ENCODE assay signal across 12 mouse cellular contexts in the genomic region with DNA sequence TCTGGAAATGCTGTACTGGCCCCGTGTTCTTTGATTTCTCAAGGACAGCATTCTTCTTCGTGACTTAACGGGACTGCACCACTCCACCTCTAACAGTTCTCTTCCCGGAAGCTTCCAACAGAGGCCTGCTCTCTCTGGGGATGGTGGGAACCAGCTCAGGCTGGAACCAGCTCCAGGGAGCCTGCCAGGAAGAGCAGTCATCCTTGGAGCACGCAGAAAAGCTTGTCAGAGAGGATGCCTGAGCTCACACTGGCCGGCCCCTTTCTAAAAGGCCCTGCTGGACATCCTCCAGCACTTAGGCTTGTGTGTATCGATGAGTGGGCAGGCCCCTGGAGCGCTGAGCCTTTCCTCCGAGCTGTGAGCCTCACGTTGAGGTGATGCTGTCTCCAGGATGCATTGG. TPM values are rescaled to one million over a fixed set of nuclear protein-coding genes. Genes with fewer than 3 reads are reported as not detected.
A peak's percentile ranks its signal among the peaks of the same experiment; 100 is the strongest.
DNase-seq lines count a peak whose midpoint lies in the region; ATAC-seq and TF ChIP-seq lines count a peak whose summit lies in the region.
"Had no signal": no experiment of that assay in that cellular context is flagged by ENCODE, and none has a peak within 500 bp of the region (broad histone marks: within the 10 kb centered on the region; RNA-seq: fewer than 3 reads in every experiment).

No protein-coding gene starts in this region.

- H3K9me3 ChIP-seq in hindbrain, postnatal 0 days (ENCODE audit: low read length) = no peaks in the 10 kb centered on the region
- H3K9me3 ChIP-seq in hindbrain, embryonic 11.5 days (ENCODE audit: control insufficient read depth, low read length) = no peaks in the 10 kb centered on the region
- H3K9me3 ChIP-seq in intestine, postnatal 0 days (ENCODE audit: control insufficient read depth) = no peaks in the 10 kb centered on the region
- H3K9me3 ChIP-seq: lung, embryonic 15.5 days had no signal

- no peak overlapping the region for H3K4me2 ChIP-seq in hindbrain, postnatal 0 days (ENCODE audit: low read depth, low read length)
- no peak overlapping the region for H3K4me2 ChIP-seq in hindbrain, embryonic 11.5 days (replicated peaks; ENCODE audit: low read depth, low read length)
- no peak overlapping the region for H3K4me2 ChIP-seq in intestine, postnatal 0 days (replicated peaks; ENCODE audit: low read depth)
- H3K4me2 ChIP-seq: lung, embryonic 15.5 days had no signal

- H3K27ac ChIP-seq in hindbrain, postnatal 0 days = no peak overlapping the region
- H3K27ac ChIP-seq in hindbrain, embryonic 11.5 days (ENCODE audit: low read depth, low read length) = no peak overlapping the region
- H3K27ac ChIP-seq in intestine, postnatal 0 days (ENCODE audit: low read depth, low read length) = no peak overlapping the region
- H3K27ac ChIP-seq: lung, embryonic 15.5 days had no signal

- H3K27me3 ChIP-seq in hindbrain, postnatal 0 days (ENCODE audit: insufficient read depth, low read length) = no peaks in the 10 kb centered on the region
- H3K27me3 ChIP-seq in hindbrain, embryonic 11.5 days (ENCODE audit: control insufficient read depth, insufficient read depth, low read length) = no peaks in the 10 kb centered on the region
- no peaks in the 10 kb centered on the region for H3K27me3 ChIP-seq in intestine, postnatal 0 days (replicated peaks; ENCODE audit: control insufficient read depth, insufficient read depth, low read length)
- H3K27me3 ChIP-seq: lung, embryonic 15.5 days had no signal

- no peak for TF ChIP-seq CTCF in hindbrain, postnatal 0 days (IDR thresholded peaks at IDR 0.05; ENCODE audit: low read depth)
- no peak for TF ChIP-seq CTCF in intestine, postnatal 0 days (IDR thresholded peaks at IDR 0.05; ENCODE audit: low read depth)

- H3K9ac ChIP-seq in hindbrain, postnatal 0 days (replicated peaks; ENCODE audit: low read length) = no peak overlapping the region
- H3K9ac ChIP-seq in hindbrain, embryonic 11.5 days (ENCODE audit: low read depth, low read length) = no peak overlapping the region
- H3K9ac ChIP-seq in intestine, postnatal 0 days (ENCODE audit: low read depth, low read length) = no peak overlapping the region
- H3K9ac ChIP-seq: lung, embryonic 15.5 days had no signal

- no peak overlapping the region for H3K4me3 ChIP-seq in hindbrain, postnatal 0 days (ENCODE audit: low read length)
- H3K4me3 ChIP-seq in hindbrain, embryonic 11.5 days (ENCODE audit: low read depth, low read length) = no peak overlapping the region
- no peak overlapping the region for H3K4me3 ChIP-seq in intestine, postnatal 0 days (ENCODE audit: low read depth, low read length)
- H3K4me3 ChIP-seq: lung, embryonic 15.5 days; myocyte had no signal

- peaks cover 44% of the 10 kb centered on the region for H3K36me3 ChIP-seq in hindbrain, postnatal 0 days (ENCODE audit: insufficient read depth, low read length)
- 0 out of 2 replicates have a peak, but pooled peaks cover 2% of the 10 kb centered on the region for H3K36me3 ChIP-seq in hindbrain, embryonic 11.5 days (ENCODE audit: control insufficient read depth, insufficient read depth, low read length)
- H3K36me3 ChIP-seq in intestine, postnatal 0 days (ENCODE audit: control insufficient read depth, insufficient read depth) = peaks cover 62% of the 10 kb centered on the region

- ATAC-seq in hindbrain, postnatal 0 days = peak; percentile 53; the same call in 1 of the 2 replicates
- no peak for ATAC-seq in hindbrain, embryonic 11.5 days (ENCODE audit: low FRiP score)
- ATAC-seq in intestine, postnatal 0 days = no peak
- ATAC-seq: intestine, embryonic 16.5 days had no signal

- WGBS in hindbrain, postnatal 0 days = 81% methylated on average over 10 of the region's 10 CpGs
- 84% methylated on average over 10 of the region's 10 CpGs for WGBS in hindbrain, embryonic 11.5 days
- WGBS in intestine, postnatal 0 days = 88% methylated on average over 10 of the region's 10 CpGs

- DNase-seq in adrenal gland, adult 2 months = peak; percentile 58
- DNase-seq in adrenal gland, postnatal 4 days (ENCODE audit: low spot score in 2 of 2) = no peak
- no peak for DNase-seq in hindbrain, postnatal 0 days (ENCODE audit: low spot score)
- no peak for DNase-seq in hindbrain, embryonic 11.5 days (ENCODE audit: low spot score)
- DNase-seq in gastrocnemius, postnatal 10 days = peak; percentile 39
- DNase-seq in testis, postnatal 10 days (ENCODE audit: low spot score) = peak; percentile 69
- DNase-seq in embryo, embryonic 10 days (ENCODE audit: low spot score) = no peak
- DNase-seq: liver had no signal

- no peaks in the 10 kb centered on the region for H3K4me1 ChIP-seq in hindbrain, postnatal 0 days (ENCODE audit: insufficient read depth, low read length)
- H3K4me1 ChIP-seq in hindbrain, embryonic 11.5 days (replicated peaks; ENCODE audit: control insufficient read depth, insufficient read depth, low read length) = no peaks in the 10 kb centered on the region
- H3K4me1 ChIP-seq in intestine, postnatal 0 days (replicated peaks; ENCODE audit: control insufficient read depth, insufficient read depth, low read length) = no peaks in the 10 kb centered on the region
- H3K4me1 ChIP-seq: lung, embryonic 15.5 days had no signal

RNA-seq across cellular contexts. Expression of a gene that starts 20.6 kb away (rescaled TPM):
- 1 to 10 TPM; 5.5 to 7.6 TPM for total RNA-seq in adrenal gland, adult 2 months (2021)
- polyA plus RNA-seq in adrenal gland, adult 2 months (2012; rRNA removed) = 13.8 and 14.2 TPM in 2 replicates
- 10 to 100 TPM; 16.3 to 16.9 TPM for total RNA-seq in adrenal gland, postnatal 4 days (2021)
- 9.0 and 12.7 TPM in 2 replicates for total RNA-seq in hindbrain, postnatal 0 days (2014; rRNA removed)
- 14.4 and 15.6 TPM in 2 replicates for polyA plus RNA-seq in hindbrain, postnatal 0 days (2015; fragmentation: Nextera tagmentation; extraction: Ambion mirVana)
- polyA plus RNA-seq in hindbrain, embryonic 11.5 days (2014; fragmentation: Nextera tagmentation; extraction: Ambion mirVana) = 13.3 and 15.8 TPM in 2 replicates
- total RNA-seq in gastrocnemius, postnatal 10 days (2021) = 1 to 10 TPM; 3.5 to 4.6 TPM
- 3.7 and 4.2 TPM in 2 replicates for polyA plus RNA-seq in intestine, postnatal 0 days (2015; fragmentation: Nextera tagmentation; extraction: Ambion mirVana)

RNA-seq across cellular contexts. Expression of a gene that starts 37.4 kb away (rescaled TPM):
- total RNA-seq in adrenal gland, adult 2 months (2021) = 10 to 100 TPM; 48.5 to 64.7 TPM
- polyA plus RNA-seq in adrenal gland, adult 2 months (2012; rRNA removed) = 135 and 167 TPM in 2 replicates
- total RNA-seq in adrenal gland, postnatal 4 days (2021) = 10 to 100 TPM; 49.5 to 53.4 TPM
- total RNA-seq in hindbrain, postnatal 0 days (2014; rRNA removed) = 36.3 and 51.0 TPM in 2 replicates
- polyA plus RNA-seq in hindbrain, postnatal 0 days (2015; fragmentation: Nextera tagmentation; extraction: Ambion mirVana) = 55.0 and 55.1 TPM in 2 replicates
- 62.6 and 64.4 TPM in 2 replicates for polyA plus RNA-seq in hindbrain, embryonic 11.5 days (2014; fragmentation: Nextera tagmentation; extraction: Ambion mirVana)
- total RNA-seq in gastrocnemius, postnatal 10 days (2021) = 10 to 100 TPM; 15.1 to 17.6 TPM
- polyA plus RNA-seq in intestine, postnatal 0 days (2015; fragmentation: Nextera tagmentation; extraction: Ambion mirVana) = 111 and 115 TPM in 2 replicates

RNA-seq across cellular contexts. Expression of a gene that starts 46.3 kb away (rescaled TPM):
- 10 to 100 TPM; 78.4 to 92.4 TPM for total RNA-seq in adrenal gland, adult 2 months (2021)
- 51.1 and 51.8 TPM in 2 replicates for polyA plus RNA-seq in adrenal gland, adult 2 months (2012; rRNA removed)
- total RNA-seq in adrenal gland, postnatal 4 days (2021) = 100 to 1,000 TPM; 105 to 111 TPM
- 44.7 and 55.1 TPM in 2 replicates for total RNA-seq in hindbrain, postnatal 0 days (2014; rRNA removed)
- 30.7 and 31.4 TPM in 2 replicates for polyA plus RNA-seq in hindbrain, postnatal 0 days (2015; fragmentation: Nextera tagmentation; extraction: Ambion mirVana)
- 71.0 and 71.7 TPM in 2 replicates for polyA plus RNA-seq in hindbrain, embryonic 11.5 days (2014; fragmentation: Nextera tagmentation; extraction: Ambion mirVana)
- total RNA-seq in gastrocnemius, postnatal 10 days (2021) = 10 to 100 TPM; 37.1 to 39.5 TPM
- 59.7 and 61.9 TPM in 2 replicates for polyA plus RNA-seq in intestine, postnatal 0 days (2015; fragmentation: Nextera tagmentation; extraction: Ambion mirVana)

RNA-seq across cellular contexts. Expression of a gene that starts 47.2 kb away (rescaled TPM):
- 10 to 100 TPM; 35.5 to 40.9 TPM for total RNA-seq in adrenal gland, adult 2 months (2021)
- 37.7 and 40.5 TPM in 2 replicates for polyA plus RNA-seq in adrenal gland, adult 2 months (2012; rRNA removed)
- 10 to 100 TPM; 56.2 to 59.5 TPM for total RNA-seq in adrenal gland, postnatal 4 days (2021)
- total RNA-seq in hindbrain, postnatal 0 days (2014; rRNA removed) = 41.2 and 43.5 TPM in 2 replicates
- polyA plus RNA-seq in hindbrain, postnatal 0 days (2015; fragmentation: Nextera tagmentation; extraction: Ambion mirVana) = 34.4 and 36.4 TPM in 2 replicates
- polyA plus RNA-seq in hindbrain, embryonic 11.5 days (2014; fragmentation: Nextera tagmentation; extraction: Ambion mirVana) = 36.3 and 42.2 TPM in 2 replicates
- total RNA-seq in gastrocnemius, postnatal 10 days (2021) = 10 to 100 TPM; 25.5 to 31.9 TPM
- polyA plus RNA-seq in intestine, postnatal 0 days (2015; fragmentation: Nextera tagmentation; extraction: Ambion mirVana) = 13.8 and 17.8 TPM in 2 replicates

Comparison
In these comparisons a context has a peak if more than half of its experiments do, and no peak if none do; other contexts are left out.
1. DNase-seq: peak in adrenal gland, adult 2 months (single experiment), gastrocnemius, postnatal 10 days (single experiment) and testis, postnatal 10 days (single experiment); none in adrenal gland, postnatal 4 days (0 of 2), hindbrain, postnatal 0 days (single experiment), hindbrain, embryonic 11.5 days (single experiment) and embryo, embryonic 10 days (single experiment).